Mouse (Mus musculus): ENCODE data around the gene Cdkal1. TPM values are rescaled to one million over a fixed set of nuclear protein-coding genes. Genes with fewer than 3 reads are reported as not detected.

The Cdkal1 gene
- total and polyA plus RNA-seq, 3 experiments = 3.9 to 30.3 (median 29.9) TPM

- intact Hi-C loops (cut with DNase I) = no loop called here
- H3K79me2 ChIP-seq (replicated peaks; ENCODE audit: control insufficient read depth, insufficient read depth, low read length) = no peaks in the 10 kb centered on the region
- no peak for DNase-seq
- no peaks in the 10 kb centered on the region for H3K27me3 ChIP-seq (ENCODE audit: control insufficient read depth, insufficient read depth, low read length)
- WGBS = 89% methylated on average over 7 of the region's 7 CpGs
- H3K27ac ChIP-seq = no peak overlapping the region
- no peak for TF ChIP-seq POLR2A (IDR thresholded peaks at IDR 0.05; ENCODE audit: insufficient read depth, low read depth, low read length)
- no peak for TF ChIP-seq CTCF (IDR thresholded peaks at IDR 0.05)
- TF ChIP-seq EP300 (IDR thresholded peaks at IDR 0.05; ENCODE audit: insufficient read depth, low read depth, low read length) = no peak
- H3K9ac ChIP-seq (ENCODE audit: low read depth, low read length) = no peak overlapping the region
- H3K4me3 ChIP-seq = no peak overlapping the region
- no peaks in the 10 kb centered on the region for H3K36me3 ChIP-seq (ENCODE audit: control insufficient read depth, insufficient read depth, low read length)
- H3K4me1 ChIP-seq (ENCODE audit: control insufficient read depth, insufficient read depth, low read length) = no peaks in the 10 kb centered on the region
Measured at GRCm38 (mm10) chr13:29621881-29622280, 233.6 kb downstream of the Cdkal1 start.

DNA sequence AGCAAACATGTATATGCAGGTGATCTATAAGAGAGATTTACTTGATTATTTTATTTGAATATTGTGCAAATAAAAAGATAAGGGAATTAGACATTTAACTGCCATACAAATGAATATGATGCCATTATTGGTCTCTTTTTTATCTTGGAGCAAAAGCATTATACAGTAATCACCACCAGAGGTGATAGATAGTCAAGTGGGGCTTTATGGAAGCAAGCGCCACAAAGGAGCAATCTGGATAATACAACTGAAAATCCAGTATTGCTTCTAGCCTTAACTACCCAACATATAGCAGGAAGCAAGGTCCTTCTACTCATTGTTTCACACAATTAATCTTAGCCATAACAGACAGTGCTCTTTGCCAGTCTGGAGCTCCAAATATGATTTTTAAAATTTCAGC, 234.1 kb downstream of the Cdkal1 start:
- Histone ChIP-seq H3K27me3 (ENCODE audit: control insufficient read depth, insufficient read depth, low read length) (no peaks in the 10 kb centered on the region), H3K9ac (ENCODE audit: low read depth, low read length) (no peak overlapping the region), H3K36me3 (ENCODE audit: control insufficient read depth, insufficient read depth, low read length) (no peaks in the 10 kb centered on the region), H3K4me1 (ENCODE audit: control insufficient read depth, insufficient read depth, low read length) (no peaks in the 10 kb centered on the region), H3K4me3 (no peak overlapping the region), H3K79me2 (replicated peaks; ENCODE audit: control insufficient read depth, insufficient read depth, low read length) (no peaks in the 10 kb centered on the region), H3K27ac (no peak overlapping the region)
- TF ChIP-seq POLR2A (IDR thresholded peaks at IDR 0.05; ENCODE audit: insufficient read depth, low read depth, low read length) (no peak), CTCF (IDR thresholded peaks at IDR 0.05) (no peak), EP300 (IDR thresholded peaks at IDR 0.05; ENCODE audit: insufficient read depth, low read depth, low read length) (no peak)
- intact Hi-C loops (cut with DNase I) = no loop called here
- no peak for DNase-seq
- 97% methylated on average over 1 of the region's 1 CpGs for WGBS

- Histone ChIP-seq H3K9ac (ENCODE audit: low read depth, low read length) (no peak overlapping the region), H3K79me2 (replicated peaks; ENCODE audit: control insufficient read depth, insufficient read depth, low read length) (no peaks in the 10 kb centered on the region), H3K4me3 (no peak overlapping the region), H3K4me1 (ENCODE audit: control insufficient read depth, insufficient read depth, low read length) (no peaks in the 10 kb centered on the region), H3K27ac (no peak overlapping the region), H3K36me3 (ENCODE audit: control insufficient read depth, insufficient read depth, low read length) (no peaks in the 10 kb centered on the region), H3K27me3 (ENCODE audit: control insufficient read depth, insufficient read depth, low read length) (no peaks in the 10 kb centered on the region)
- intact Hi-C loops (cut with DNase I) = no loop called here
- TF ChIP-seq CTCF (IDR thresholded peaks at IDR 0.05) (no peak), EP300 (IDR thresholded peaks at IDR 0.05; ENCODE audit: insufficient read depth, low read depth, low read length) (no peak), POLR2A (IDR thresholded peaks at IDR 0.05; ENCODE audit: insufficient read depth, low read depth, low read length) (no peak)
- DNase-seq = no peak
- 79% methylated on average over 7 of the region's 7 CpGs for WGBS
Measured at GRCm38 (mm10) chr13:29620826-29621225, 234.6 kb downstream of the Cdkal1 start.

DNA sequence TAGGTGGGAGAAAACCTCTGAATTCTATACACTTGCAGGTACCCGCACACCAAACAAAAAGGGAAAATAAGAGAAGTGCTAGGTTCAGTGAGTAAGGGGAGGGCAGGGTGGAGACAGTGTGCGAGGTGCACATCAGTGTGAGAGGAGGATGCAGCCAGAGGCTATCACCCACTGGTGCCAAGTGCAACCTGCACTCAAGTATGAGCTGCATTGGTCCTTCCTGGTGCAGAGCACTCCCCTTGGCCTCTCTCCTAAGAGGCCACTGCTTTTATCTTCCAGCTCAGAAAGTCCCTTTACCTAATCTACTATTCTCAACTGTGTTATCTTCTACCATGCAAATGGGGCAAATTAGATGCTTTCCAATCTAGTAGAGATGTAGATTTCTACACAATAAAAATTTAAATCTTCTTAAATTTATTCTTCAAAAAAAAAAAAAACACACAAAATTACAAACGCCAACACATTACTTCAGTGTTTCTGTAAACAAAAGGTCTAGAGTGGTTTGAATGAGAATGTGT, 238.8 kb downstream of the Cdkal1 start:
- intact Hi-C loops (cut with DNase I) = loop anchor here (10.0 kb wide), 1 partner anchor 1202 kb away; no protein-coding TSS in a partner anchor
- WGBS = 90% methylated on average over 3 of the region's 3 CpGs
- no peak overlapping the region for H3K27ac ChIP-seq

GRCm38 (mm10) chr13:29615987-29616386, 239.5 kb downstream of the Cdkal1 start:
- Histone ChIP-seq H3K9ac (ENCODE audit: low read depth, low read length) (no peak overlapping the region), H3K79me2 (replicated peaks; ENCODE audit: control insufficient read depth, insufficient read depth, low read length) (no peaks in the 10 kb centered on the region), H3K27ac (no peak overlapping the region), H3K4me1 (ENCODE audit: control insufficient read depth, insufficient read depth, low read length) (no peaks in the 10 kb centered on the region), H3K36me3 (ENCODE audit: control insufficient read depth, insufficient read depth, low read length) (no peaks in the 10 kb centered on the region), H3K4me3 (no peak overlapping the region), H3K27me3 (ENCODE audit: control insufficient read depth, insufficient read depth, low read length) (no peaks in the 10 kb centered on the region)
- DNase-seq = no peak
- TF ChIP-seq EP300 (IDR thresholded peaks at IDR 0.05; ENCODE audit: insufficient read depth, low read depth, low read length) (no peak), CTCF (IDR thresholded peaks at IDR 0.05) (no peak), POLR2A (IDR thresholded peaks at IDR 0.05; ENCODE audit: insufficient read depth, low read depth, low read length) (no peak)
- WGBS = 62% methylated on average over 3 of the region's 3 CpGs
- intact Hi-C loops (cut with DNase I) = loop anchor here (10.0 kb wide), 1 partner anchor 1201 kb away; no protein-coding TSS in a partner anchor

More for the DNA sequence above, 238.8 kb downstream of the Cdkal1 start:
- Histone ChIP-seq H3K36me3 (ENCODE audit: control insufficient read depth, insufficient read depth, low read length) (no peaks in the 10 kb centered on the region), H3K79me2 (replicated peaks; ENCODE audit: control insufficient read depth, insufficient read depth, low read length) (no peaks in the 10 kb centered on the region), H3K27me3 (ENCODE audit: control insufficient read depth, insufficient read depth, low read length) (no peaks in the 10 kb centered on the region), H3K4me3 (no peak overlapping the region), H3K9ac (ENCODE audit: low read depth, low read length) (no peak overlapping the region), H3K4me1 (ENCODE audit: control insufficient read depth, insufficient read depth, low read length) (no peaks in the 10 kb centered on the region)
- TF ChIP-seq POLR2A (IDR thresholded peaks at IDR 0.05; ENCODE audit: insufficient read depth, low read depth, low read length) (no peak), EP300 (IDR thresholded peaks at IDR 0.05; ENCODE audit: insufficient read depth, low read depth, low read length) (no peak)
- DNase-seq = no peak

DNA sequence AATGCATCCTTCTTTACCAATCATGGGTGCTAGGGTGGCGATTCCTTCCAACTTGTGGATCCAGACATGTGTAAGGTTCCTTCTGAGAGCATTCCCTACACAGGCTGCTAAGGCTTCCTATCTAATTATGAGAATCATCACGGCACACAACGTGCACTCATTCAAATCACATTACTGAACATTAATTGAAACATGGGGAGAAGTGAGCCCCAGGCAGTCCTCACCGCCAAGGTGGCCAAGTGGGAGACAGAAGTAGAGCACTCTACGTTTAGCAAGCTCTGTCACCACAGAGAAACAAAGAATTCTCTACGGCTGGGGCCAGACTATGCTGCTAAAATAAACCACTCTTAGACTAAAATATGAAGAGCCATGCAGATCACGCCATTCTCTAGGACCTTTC, 240.4 kb downstream of the Cdkal1 start:
- Histone ChIP-seq H3K4me1 (ENCODE audit: control insufficient read depth, insufficient read depth, low read length) (peaks cover 3% of the 10 kb centered on the region; the same call in 1 of the 2 replicates), H3K27ac (no peak overlapping the region)
- no peak for DNase-seq

More for the DNA sequence above, 240.4 kb downstream of the Cdkal1 start:
- no peaks in the 10 kb centered on the region for H3K27me3 ChIP-seq (ENCODE audit: control insufficient read depth, insufficient read depth, low read length)
- H3K4me3 ChIP-seq = no peak overlapping the region
- intact Hi-C loops (cut with DNase I) = loop anchor here (10.0 kb wide), 1 partner anchor 1200 kb away; no protein-coding TSS in a partner anchor
- 77% methylated on average over 7 of the region's 7 CpGs for whole genome bisulfite sequencing
- H3K79me2 ChIP-seq (replicated peaks; ENCODE audit: control insufficient read depth, insufficient read depth, low read length) = no peaks in the 10 kb centered on the region
- TF ChIP-seq POLR2A (IDR thresholded peaks at IDR 0.05; ENCODE audit: insufficient read depth, low read depth, low read length) (no peak), CTCF (IDR thresholded peaks at IDR 0.05) (no peak), EP300 (IDR thresholded peaks at IDR 0.05; ENCODE audit: insufficient read depth, low read depth, low read length) (no peak)
- H3K36me3 ChIP-seq (ENCODE audit: control insufficient read depth, insufficient read depth, low read length) = no peaks in the 10 kb centered on the region
- no peak overlapping the region for H3K9ac ChIP-seq (ENCODE audit: low read depth, low read length)
